Mouse (Mus musculus): ENCODE measurements at regions not wholly inside any gene's neighbourhood (a gene's known extent, or its start where the extent isn't known, plus 50 kb on each side); places are given as distances from the start of the nearest gene placed in this dataset.

GRCm38 (mm10) chr3:11155350-11155749, 819.9 kb upstream of the Gm38303 start:
- TF ChIP-seq GATA1 (IDR thresholded peaks at IDR 0.05; ENCODE audit: borderline replicate concordance, low read length) (no peak), FLI1 (IDR thresholded peaks at IDR 0.05; ENCODE audit: low read length) (no peak)
